8 mouse cellular contexts compared by ENCODE assay signal in genomic region chr9:56505793-56506755, GRCm38 (mm10).
DNase-seq lines count a peak whose midpoint lies in the region; ATAC-seq and TF ChIP-seq lines count a peak whose summit lies in the region.

No protein-coding gene starts in this region.

- DNase-seq in heart, postnatal 10 days: peak; percentile 96 to 98
- peak; percentile 68 for DNase-seq in large intestine, adult 2 months (ENCODE audit: low read depth, low spot score)
- DNase-seq in liver, postnatal 0 days: peak; percentile 90
- DNase-seq in testis, postnatal 10 days (ENCODE audit: low spot score): peak; percentile 97

- H3K36me3 ChIP-seq in ES-Bruce4 (ENCODE audit: control insufficient read depth, insufficient read depth, low read length, poor library complexity, severe bottlenecking): no peaks in the 10 kb centered on the region
- H3K36me3 ChIP-seq in forebrain, embryonic 13.5 days (ENCODE audit: poor library complexity, severe bottlenecking): no peaks in the 10 kb centered on the region
- no peaks in the 10 kb centered on the region for H3K36me3 ChIP-seq in liver, postnatal 0 days (replicated peaks; ENCODE audit: insufficient read depth, low read length)
- no peaks in the 10 kb centered on the region for H3K36me3 ChIP-seq in neural tube, embryonic 14.5 days (ENCODE audit: control insufficient read depth, insufficient read depth, low read length)

- no peaks in the 10 kb centered on the region for H3K27me3 ChIP-seq in ES-Bruce4 (ENCODE audit: control insufficient read depth, insufficient read depth, low read length, poor library complexity, severe bottlenecking)
- no peaks in the 10 kb centered on the region for H3K27me3 ChIP-seq in forebrain, embryonic 13.5 days
- no peaks in the 10 kb centered on the region for H3K27me3 ChIP-seq in liver, postnatal 0 days (ENCODE audit: insufficient read depth, low read length)
- H3K27me3 ChIP-seq in neural tube, embryonic 14.5 days (ENCODE audit: control insufficient read depth, insufficient read depth, low read length): no peaks in the 10 kb centered on the region

- TF ChIP-seq EP300 in ES-Bruce4 (IDR thresholded peaks at IDR 0.05; ENCODE audit: insufficient read depth, low read depth, low read length): 0 out of 2 replicates have a peak, but pooled peaks have one; percentile 24
- TF ChIP-seq EP300 in liver, postnatal 0 days (IDR thresholded peaks at IDR 0.05; ENCODE audit: low read depth): no peak

- H3K4me3 ChIP-seq in ES-Bruce4 (ENCODE audit: low read depth, low read length): peak overlapping the region; percentile 63
- H3K4me3 ChIP-seq in forebrain, embryonic 13.5 days: peak overlapping the region; percentile 43
- peak overlapping the region; percentile 50 for H3K4me3 ChIP-seq in liver, postnatal 0 days (ENCODE audit: low read depth, low read length)
- peak overlapping the region; percentile 5; the same call in 1 of the 2 replicates for H3K4me3 ChIP-seq in neural tube, embryonic 14.5 days (ENCODE audit: low read depth, low read length)

- peak overlapping the region; percentile 15; the same call in 1 of the 2 replicates for H3K27ac ChIP-seq in ES-Bruce4 (ENCODE audit: insufficient read depth, low read length)
- H3K27ac ChIP-seq in forebrain, embryonic 13.5 days: peak overlapping the region; percentile 96
- peak overlapping the region; percentile 82 for H3K27ac ChIP-seq in liver, postnatal 0 days (ENCODE audit: low read depth)
- H3K27ac ChIP-seq in neural tube, embryonic 14.5 days (ENCODE audit: low read depth, low read length): peak overlapping the region; percentile 97

- peak overlapping the region; percentile 70 for H3K9ac ChIP-seq in ES-Bruce4 (ENCODE audit: low read depth, poor library complexity, severe bottlenecking)
- H3K9ac ChIP-seq in forebrain, embryonic 13.5 days: peak overlapping the region; percentile 61
- H3K9ac ChIP-seq in liver, postnatal 0 days (replicated peaks): peak overlapping the region; percentile 50
- peak overlapping the region; percentile 35 for H3K9ac ChIP-seq in neural tube, embryonic 14.5 days (replicated peaks; ENCODE audit: low read depth, low read length)

- H3K4me2 ChIP-seq in forebrain, embryonic 13.5 days: peak overlapping the region; percentile 66
- peak overlapping the region; percentile 91 for H3K4me2 ChIP-seq in liver, postnatal 0 days (ENCODE audit: low read depth, low read length)
- peak overlapping the region; percentile 69 for H3K4me2 ChIP-seq in neural tube, embryonic 14.5 days (ENCODE audit: low read depth, low read length)

- peak; percentile 96 for TF ChIP-seq CTCF in ES-Bruce4 (IDR thresholded peaks at IDR 0.05; ENCODE audit: low read depth, low read length)
- TF ChIP-seq CTCF in liver, postnatal 0 days (IDR thresholded peaks at IDR 0.05; ENCODE audit: low read depth): peak; percentile 94

- intact Hi-C loops in heart, postnatal 10 days (cut with DNase I): loop anchor here (1.0 to 5.0 kb wide), 5 partner anchors 47 to 293 kb away; no protein-coding TSS in a partner anchor

- peak; percentile 90 for ATAC-seq in cerebellum, adult (ENCODE audit: insufficient number of reproducible peaks, low FRiP score, low TSS enrichment)
- ATAC-seq in forebrain, embryonic 13.5 days: peak; percentile 95
- ATAC-seq in liver, postnatal 0 days: peak; percentile 81
- ATAC-seq in neural tube, embryonic 14.5 days (ENCODE audit: low read depth): peak; percentile 89

- TF ChIP-seq POLR2A in ES-Bruce4 (IDR thresholded peaks at IDR 0.05; ENCODE audit: insufficient read depth, low read length): no peak

- H3K4me1 ChIP-seq in ES-Bruce4 (ENCODE audit: control insufficient read depth, insufficient read depth, low read length): peaks cover 3% of the 10 kb centered on the region
- peaks cover 38% of the 10 kb centered on the region for H3K4me1 ChIP-seq in forebrain, embryonic 13.5 days
- H3K4me1 ChIP-seq in liver, postnatal 0 days (ENCODE audit: insufficient read depth): peaks cover 36% of the 10 kb centered on the region
- H3K4me1 ChIP-seq in neural tube, embryonic 14.5 days (ENCODE audit: control insufficient read depth, insufficient read depth, low read length): peaks cover 33% of the 10 kb centered on the region

- WGBS in forebrain, embryonic 13.5 days: under 1% methylated on average over 31 of the region's 31 CpGs
- WGBS in large intestine, adult 2 months: 2% methylated on average over 31 of the region's 31 CpGs
- 2% methylated on average over 31 of the region's 31 CpGs for WGBS in liver, postnatal 0 days (ENCODE audit: insufficient replicate concordance)
- 1% methylated on average over 31 of the region's 31 CpGs for WGBS in neural tube, embryonic 14.5 days

- no peaks in the 10 kb centered on the region for H3K9me3 ChIP-seq in ES-Bruce4 (replicated peaks; ENCODE audit: control insufficient read depth, insufficient read depth, low read length, poor library complexity, severe bottlenecking)
- H3K9me3 ChIP-seq in forebrain, embryonic 13.5 days (replicated peaks): no peaks in the 10 kb centered on the region
- H3K9me3 ChIP-seq in liver, postnatal 0 days (ENCODE audit: low read length): no peaks in the 10 kb centered on the region
- H3K9me3 ChIP-seq in neural tube, embryonic 14.5 days (ENCODE audit: control insufficient read depth, low read length): no peaks in the 10 kb centered on the region

Comparison
In these comparisons a context has a peak if more than half of its experiments do, and no peak if none do; other contexts are left out.
1. Peak in every context shown above with its lines: DNase-seq, ATAC-seq, H3K4me3 ChIP-seq and H3K27ac ChIP-seq.
2. H3K27ac ChIP-seq: peak in every context shown above with its lines; median percentile 97 in neural tube, embryonic 14.5 days; 96 in forebrain, embryonic 13.5 days; 82 in liver, postnatal 0 days; 15 in ES-Bruce4.
3. H3K4me3 ChIP-seq: peak in every context shown above with its lines; median percentile 63 in ES-Bruce4; 50 in liver, postnatal 0 days; 43 in forebrain, embryonic 13.5 days; 5 in neural tube, embryonic 14.5 days.